ENCODE assay signal across 12 mouse cellular contexts in the genomic region with DNA sequence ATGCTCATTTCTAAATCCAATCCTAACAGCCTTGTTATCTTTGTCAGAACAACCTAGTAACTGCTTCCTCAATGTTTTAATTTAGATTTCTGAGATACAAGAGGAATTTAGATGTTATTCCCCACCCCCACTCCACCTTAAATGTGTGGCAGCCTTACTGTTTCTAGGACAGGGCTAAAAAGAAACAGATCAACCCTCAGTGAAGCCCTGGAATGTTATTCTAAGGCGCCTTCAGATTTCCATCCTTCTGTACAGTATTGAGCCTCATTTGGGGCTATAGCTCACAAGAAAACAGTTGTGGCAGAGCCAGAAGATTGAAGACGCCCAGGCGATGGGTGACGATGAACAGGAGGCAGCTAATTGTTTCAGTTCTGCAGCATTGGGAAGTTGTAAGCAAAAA.
"Had no signal": no experiment of that assay in that cellular context is flagged by ENCODE, and none has a peak within 500 bp of the region (broad histone marks: within the 10 kb centered on the region; RNA-seq: fewer than 3 reads in every experiment).

No protein-coding gene starts in this region.

- ATAC-seq: midbrain, embryonic 13.5 days had no signal

- H3K36me3 ChIP-seq: limb, embryonic 10.5 days; liver, embryonic 15.5 days; midbrain, embryonic 13.5 days had no signal

- H3K27me3 ChIP-seq: liver, embryonic 15.5 days; midbrain, embryonic 13.5 days had no signal

- H3K27ac ChIP-seq: kidney, postnatal 0 days; limb, embryonic 10.5 days; macrophage; midbrain, embryonic 13.5 days had no signal

- DNase-seq: kidney, adult 9 months; kidney, postnatal 36 days; layer of hippocampus, adult 9-11 months; lung, postnatal 10 days; right cerebral cortex, adult 18-20 months; right cerebral cortex, postnatal 25 days; thymus, postnatal 36 days had no signal

- H3K4me1 ChIP-seq: liver, embryonic 15.5 days; midbrain, embryonic 13.5 days had no signal

- H3K4me3 ChIP-seq: limb, embryonic 10.5 days; liver, embryonic 15.5 days; midbrain, embryonic 13.5 days had no signal

- H3K9me3 ChIP-seq: limb, embryonic 10.5 days; liver, embryonic 15.5 days; midbrain, embryonic 13.5 days had no signal
